Mouse (Mus musculus) heart, embryonic 12.5 days (tissue): ENCODE results near the gene Lrrc49. TPM values are rescaled to one million over a fixed set of nuclear protein-coding genes. Genes with fewer than 3 reads are reported as not detected.

Experiments
- ATAC-seq: fragments of 200-750 bp; cut with Nextera tagmentation; 2 replicates; pipeline ENCODE4 v1.8.0; 2017; ENCODE audit warnings: moderate TSS enrichment, moderate library complexity; ENCODE audit not compliant: insufficient number of reproducible peaks, low FRiP score
- H3K27ac ChIP-seq: fragments of 300-500 bp; sonication (generic); 2 replicates; pipeline ENCODE4 v1.5.1; 2016; ENCODE audit warnings: mild to moderate bottlenecking, moderate library complexity; ENCODE audit not compliant: poor library complexity, severe bottlenecking
- H3K27me3 ChIP-seq: fragments of 300-500 bp; sonication (generic); replicated peaks from 2 replicates; pipeline ENCODE4 v1.6.1; 2016; ENCODE audit warnings: mild to moderate bottlenecking, moderate library complexity
- H3K36me3 ChIP-seq: fragments of 300-500 bp; sonication (generic); 2 replicates; pipeline ENCODE4 v1.6.1; 2016; ENCODE audit warnings: mild to moderate bottlenecking, moderate library complexity
- H3K4me1 ChIP-seq: fragments of 300-500 bp; sonication (generic); replicated peaks from 2 replicates; pipeline ENCODE4 v1.6.1; 2016; ENCODE audit warnings: mild to moderate bottlenecking
- H3K4me2 ChIP-seq: fragments of 300-500 bp; sonication (generic); 2 replicates; pipeline ENCODE4 v1.6.1; 2016; ENCODE audit warnings: mild to moderate bottlenecking, moderate library complexity
- H3K4me3 ChIP-seq: fragments of 300-500 bp; sonication (generic); 2 replicates; pipeline ENCODE4 v1.5.1; 2016; ENCODE audit warnings: mild to moderate bottlenecking
- H3K9ac ChIP-seq: fragments of 300-500 bp; sonication (generic); 2 replicates; pipeline ENCODE4 v1.6.1; 2016; ENCODE audit warnings: mild to moderate bottlenecking, moderate library complexity
- H3K9me3 ChIP-seq: fragments of 300-500 bp; sonication (generic); replicated peaks from 2 replicates; pipeline ENCODE4 v1.6.1; 2016; ENCODE audit warnings: mild to moderate bottlenecking, moderate library complexity
- WGBS: fragments of 180-500 bp; shearing (Covaris S2); methylation state at CpG from one replicate; pipeline ENCODE4 v1.1.7; 2016; 5-methylcytosine and 5-hydroxymethylcytosine counted together
- polyA plus RNA-seq: library from polyadenylated mRNA; unstranded; fragments of >200 nt; fragmentation: Nextera tagmentation; extraction: Ambion mirVana; gene quantifications from 2 replicates; pipeline ENCODE4 v1.2.1, GENCODE M21; 2016

The Lrrc49 gene
- polyA plus RNA-seq, 1 experiment from 2014 or later = 12.2 TPM

DNA sequence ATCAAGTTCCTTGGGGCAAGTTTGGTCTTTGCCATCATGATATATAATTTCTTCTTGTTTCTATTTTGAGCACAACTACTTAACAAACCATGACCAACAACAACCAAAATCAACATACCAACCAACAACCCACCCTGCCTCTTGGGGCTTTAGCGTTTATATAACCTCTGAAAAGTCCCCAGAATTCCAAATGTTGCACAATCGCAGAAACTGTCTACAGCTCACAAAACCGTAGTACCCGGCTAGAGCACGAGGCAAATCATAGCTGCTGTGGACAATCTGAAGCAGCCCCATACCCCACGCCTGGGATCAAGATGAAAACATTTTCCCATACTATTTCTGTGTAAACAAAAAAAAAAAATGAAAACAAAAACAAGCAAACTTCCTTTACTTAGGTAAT is 21.8 kb upstream of the Lrrc49 start:
- H3K4me2 ChIP-seq = no peak overlapping the region
- no peak overlapping the region for H3K27ac ChIP-seq
- peaks cover 14% of the 10 kb centered on the region for H3K27me3 ChIP-seq
- H3K4me3 ChIP-seq = no peak overlapping the region
- H3K9ac ChIP-seq = no peak overlapping the region
- WGBS = 76% methylated on average over 6 of the region's 6 CpGs
- no peaks in the 10 kb centered on the region for H3K36me3 ChIP-seq
- ATAC-seq = no peak
- H3K4me1 ChIP-seq = 0 out of 2 replicates have a peak, but pooled peaks cover 11% of the 10 kb centered on the region
- H3K9me3 ChIP-seq = no peaks in the 10 kb centered on the region

DNA sequence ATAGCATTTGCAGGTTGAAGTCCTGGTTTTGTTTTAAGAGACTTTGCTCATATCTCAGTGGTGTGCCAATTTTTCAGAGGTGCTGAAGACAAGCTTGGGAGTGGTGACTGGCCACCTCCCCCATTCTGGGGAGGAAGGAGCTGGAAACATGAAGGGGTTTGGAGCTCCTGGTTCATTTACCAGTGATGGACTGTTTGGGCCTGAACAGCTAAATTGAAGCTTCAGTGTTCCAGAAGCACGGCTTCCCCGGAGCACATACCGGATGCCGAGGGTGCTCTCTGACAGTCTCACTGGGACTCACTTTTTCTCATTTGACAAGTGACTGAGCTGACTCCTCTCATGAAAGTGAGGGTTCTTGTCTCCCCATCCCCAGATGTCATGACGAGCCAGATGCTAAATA is 20.6 kb upstream of the Lrrc49 start:
- Histone ChIP-seq H3K27me3 (peaks cover 4% of the 10 kb centered on the region; the same call in 1 of the 2 replicates), H3K4me1 (0 out of 2 replicates have a peak, but pooled peaks cover 6% of the 10 kb centered on the region), H3K9me3 (no peaks in the 10 kb centered on the region), H3K27ac (no peak overlapping the region), H3K4me2 (no peak overlapping the region), H3K4me3 (no peak overlapping the region), H3K36me3 (no peaks in the 10 kb centered on the region), H3K9ac (no peak overlapping the region)
- no peak for ATAC-seq
- WGBS = 76% methylated on average over 5 of the region's 5 CpGs

- no peaks in the 10 kb centered on the region for H3K9me3 ChIP-seq
- WGBS = 87% methylated on average over 2 of the region's 2 CpGs
Observed at GRCm38 (mm10) chr9:60707594-60707993, 19.6 kb upstream of the Lrrc49 start.

GRCm38 (mm10) chr9:60699581-60700231 is 11.7 kb upstream of the Lrrc49 start:
- no peak overlapping the region for H3K4me2 ChIP-seq
- WGBS = 69% methylated on average over 18 of the region's 18 CpGs
- H3K9ac ChIP-seq = no peak overlapping the region
- H3K27ac ChIP-seq = no peak overlapping the region
- H3K4me3 ChIP-seq = no peak overlapping the region
- no peaks in the 10 kb centered on the region for H3K9me3 ChIP-seq
- H3K27me3 ChIP-seq = 0 out of 2 replicates have a peak, but pooled peaks cover 3% of the 10 kb centered on the region
- H3K36me3 ChIP-seq = no peaks in the 10 kb centered on the region
- no peak for ATAC-seq
- H3K4me1 ChIP-seq = no peaks in the 10 kb centered on the region

More at GRCm38 (mm10) chr9:60707594-60707993, 19.6 kb upstream of the Lrrc49 start:
- Histone ChIP-seq H3K4me1 (no peaks in the 10 kb centered on the region), H3K36me3 (no peaks in the 10 kb centered on the region), H3K27me3 (no peaks in the 10 kb centered on the region; the same call in 1 of the 2 replicates), H3K27ac (no peak overlapping the region), H3K4me2 (no peak overlapping the region), H3K4me3 (no peak overlapping the region), H3K9ac (no peak overlapping the region)
- ATAC-seq = no peak

DNA sequence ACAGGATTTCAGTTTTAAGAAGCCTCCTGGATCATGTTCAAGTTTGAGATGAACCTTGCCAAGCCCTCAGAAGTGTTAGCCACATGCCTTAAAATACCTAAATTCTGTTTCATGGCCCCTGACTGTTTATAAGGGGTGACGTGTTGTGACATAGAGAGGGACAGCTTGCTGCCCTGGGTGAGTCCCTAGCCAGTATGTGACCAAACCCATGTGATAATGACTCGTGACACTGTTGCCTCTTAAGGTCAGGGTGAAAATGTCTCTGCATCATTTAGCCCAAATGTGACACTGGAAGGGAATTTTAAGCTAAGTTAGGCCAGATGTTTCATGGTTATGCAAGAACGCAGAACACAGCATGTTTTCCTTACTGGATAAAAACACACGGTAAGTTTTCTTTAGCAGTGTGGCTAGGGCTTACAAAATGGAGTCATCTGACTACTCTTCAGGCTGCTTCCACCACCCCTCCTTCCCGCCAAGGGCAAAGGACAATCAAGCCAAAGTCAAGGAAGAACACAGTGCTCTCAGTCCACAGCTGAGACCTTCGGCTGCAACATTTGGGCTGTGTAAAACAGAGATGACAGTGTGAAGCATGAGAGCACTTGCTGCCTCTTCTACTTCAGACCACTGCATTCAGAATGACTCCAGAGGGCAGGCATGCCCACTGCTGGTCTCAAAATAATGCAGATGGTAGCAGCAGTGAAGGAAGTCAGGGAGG is 8.5 kb upstream of the Lrrc49 start:
- Histone ChIP-seq H3K4me1 (no peaks in the 10 kb centered on the region), H3K36me3 (no peaks in the 10 kb centered on the region), H3K9me3 (peaks cover 5% of the 10 kb centered on the region; the same call in 1 of the 2 replicates), H3K9ac (no peak overlapping the region), H3K4me2 (no peak overlapping the region), H3K4me3 (no peak overlapping the region), H3K27me3 (0 out of 2 replicates have a peak, but pooled peaks cover 3% of the 10 kb centered on the region), H3K27ac (no peak overlapping the region)
- WGBS = 64% methylated on average over 6 of the region's 6 CpGs
- ATAC-seq = no peak

- H3K9ac ChIP-seq = no peak overlapping the region
- 0 out of 2 replicates have a peak, but pooled peaks cover 3% of the 10 kb centered on the region for H3K27me3 ChIP-seq
- WGBS = 55% methylated on average over 2 of the region's 2 CpGs
- H3K4me2 ChIP-seq = no peak overlapping the region
- no peak overlapping the region for H3K4me3 ChIP-seq
- no peaks in the 10 kb centered on the region for H3K4me1 ChIP-seq
- H3K9me3 ChIP-seq = peaks cover 5% of the 10 kb centered on the region; the same call in 1 of the 2 replicates
- H3K27ac ChIP-seq = no peak overlapping the region
- no peaks in the 10 kb centered on the region for H3K36me3 ChIP-seq
- no peak for ATAC-seq
Observed at GRCm38 (mm10) chr9:60693986-60694385, 6.0 kb upstream of the Lrrc49 start.

GRCm38 (mm10) chr9:60692624-60693023 is 4.7 kb upstream of the Lrrc49 start:
- Histone ChIP-seq H3K9ac (no peak overlapping the region), H3K4me1 (peaks cover 4% of the 10 kb centered on the region; the same call in 1 of the 2 replicates), H3K4me3 (no peak overlapping the region), H3K36me3 (no peaks in the 10 kb centered on the region), H3K27me3 (0 out of 2 replicates have a peak, but pooled peaks cover 3% of the 10 kb centered on the region), H3K9me3 (peaks cover 5% of the 10 kb centered on the region; the same call in 1 of the 2 replicates), H3K27ac (no peak overlapping the region), H3K4me2 (no peak overlapping the region)
- ATAC-seq = no peak
- WGBS = 47% methylated on average over 4 of the region's 4 CpGs

DNA sequence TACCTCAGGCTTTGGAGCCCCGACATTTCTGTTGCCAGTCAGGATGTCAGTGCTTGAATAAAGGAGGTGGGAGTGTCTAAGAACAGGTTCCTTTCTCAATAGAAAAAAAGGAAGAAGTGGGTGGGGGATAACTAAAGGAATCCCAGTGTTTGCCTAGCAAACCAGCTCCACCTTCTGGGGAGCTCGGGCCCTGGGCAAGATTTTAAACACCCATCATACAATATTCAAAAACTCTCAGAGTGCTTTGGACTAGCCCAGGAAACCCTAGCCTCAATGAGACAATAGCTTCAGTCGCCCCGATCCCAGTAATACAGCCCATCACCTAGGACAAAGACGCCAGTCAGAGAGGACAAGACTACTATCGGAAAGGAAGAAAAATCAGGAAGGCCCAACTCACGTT is 543 bp downstream of the Lrrc49 start:
- WGBS = 3% methylated on average over 7 of the region's 7 CpGs
- peak overlapping the region; percentile 73 for H3K27ac ChIP-seq
- peak overlapping the region; percentile 79 for H3K4me2 ChIP-seq
- ATAC-seq = peak; percentile 58
- peak overlapping the region; percentile 67 for H3K9ac ChIP-seq
- H3K9me3 ChIP-seq = no peaks in the 10 kb centered on the region
- H3K27me3 ChIP-seq = no peaks in the 10 kb centered on the region
- H3K4me1 ChIP-seq = peaks cover 6% of the 10 kb centered on the region; the same call in 1 of the 2 replicates
- H3K4me3 ChIP-seq = peak overlapping the region; percentile 71
- peaks cover 10% of the 10 kb centered on the region; the same call in 1 of the 2 replicates for H3K36me3 ChIP-seq

DNA sequence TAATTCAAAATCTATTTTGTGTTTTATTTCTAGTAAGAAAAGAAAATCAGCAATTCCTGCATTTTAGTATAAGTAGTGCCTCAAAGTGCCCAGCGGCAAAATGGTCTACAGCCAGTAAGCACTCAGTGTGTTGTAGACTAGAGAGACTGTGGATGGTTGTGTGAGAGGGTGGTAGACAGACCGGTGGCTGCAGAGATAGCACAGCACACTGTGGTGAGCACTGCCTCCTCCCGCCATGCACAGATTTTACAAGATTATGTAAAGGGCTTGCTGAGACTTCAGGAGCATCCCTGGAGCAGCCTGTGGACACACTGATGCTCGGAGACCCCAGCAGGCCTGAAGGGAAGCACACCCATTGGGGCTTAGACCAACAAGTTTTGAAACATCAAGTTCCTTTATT is 5.2 kb downstream of the Lrrc49 start:
- no peak overlapping the region for H3K9ac ChIP-seq
- no peaks in the 10 kb centered on the region for H3K27me3 ChIP-seq
- ATAC-seq = no peak
- H3K4me1 ChIP-seq = peaks cover 2% of the 10 kb centered on the region; the same call in 1 of the 2 replicates
- H3K36me3 ChIP-seq = peaks cover 19% of the 10 kb centered on the region; the same call in 1 of the 2 replicates
- H3K27ac ChIP-seq = no peak overlapping the region
- no peak overlapping the region for H3K4me3 ChIP-seq
- H3K4me2 ChIP-seq = no peak overlapping the region
- 80% methylated on average over 4 of the region's 4 CpGs for WGBS
- no peaks in the 10 kb centered on the region for H3K9me3 ChIP-seq

- no peak for ATAC-seq
- H3K9ac ChIP-seq = no peak overlapping the region
- no peaks in the 10 kb centered on the region for H3K27me3 ChIP-seq
- H3K4me2 ChIP-seq = no peak overlapping the region
- no peak overlapping the region for H3K27ac ChIP-seq
- peaks cover 19% of the 10 kb centered on the region; the same call in 1 of the 2 replicates for H3K36me3 ChIP-seq
- WGBS = 81% methylated on average over 3 of the region's 3 CpGs
- H3K9me3 ChIP-seq = no peaks in the 10 kb centered on the region
- no peak overlapping the region for H3K4me3 ChIP-seq
- H3K4me1 ChIP-seq = no peaks in the 10 kb centered on the region
Observed at GRCm38 (mm10) chr9:60681005-60681404, 7.0 kb downstream of the Lrrc49 start.

GRCm38 (mm10) chr9:60678913-60679312 is 9.0 kb downstream of the Lrrc49 start:
- ATAC-seq = no peak
- no peaks in the 10 kb centered on the region for H3K9me3 ChIP-seq
- H3K27me3 ChIP-seq = no peaks in the 10 kb centered on the region
- no peak overlapping the region for H3K4me2 ChIP-seq
- H3K4me1 ChIP-seq = no peaks in the 10 kb centered on the region
- H3K27ac ChIP-seq = no peak overlapping the region
- peaks cover 14% of the 10 kb centered on the region; the same call in 1 of the 2 replicates for H3K36me3 ChIP-seq
- 66% methylated on average over 5 of the region's 5 CpGs for WGBS
- no peak overlapping the region for H3K4me3 ChIP-seq
- no peak overlapping the region for H3K9ac ChIP-seq
